Mouse (Mus musculus) spleen, adult 2 months (tissue): Measurements from ENCODE around the gene Lrp1.

ENCODE experiments used
- CTCF ChIP-seq: fragments of 200-500 bp; IDR thresholded peaks from 2 replicates; pipeline ENCODE4 v1.5.1; 2011; ENCODE audit warnings: mild to moderate bottlenecking, inconsistent platforms; ENCODE audit not compliant: insufficient read depth, insufficient read length, insufficient replicate concordance; ENCODE audit errors: extremely low read depth
- POLR2A ChIP-seq: fragments of 200-500 bp; IDR thresholded peaks from 2 replicates; pipeline ENCODE4 v1.6.1; 2011; ENCODE audit warnings: low read depth, low read length, inconsistent platforms

- TF ChIP-seq CTCF, result no peak
- no peak for TF ChIP-seq POLR2A
These were observed 30.7 kb downstream of the Lrp1 start for GRCm38 (mm10) chr10:127590256-127590655.
